Mouse (Mus musculus): ENCODE data around the gene Lce1m. TPM values are rescaled to one million over a fixed set of nuclear protein-coding genes. Genes with fewer than 3 reads are reported as not detected.
A peak's percentile ranks its signal among the peaks of the same experiment; 100 is the strongest.
"Not testable (repeated sequence)": the region's sequence is repeated elsewhere in the genome, so short reads cannot be mapped to it uniquely, and the experiment has no call there.

The Lce1m gene
- not detected in 2 replicates for total RNA-seq (2014; fragmentation: Nextera tagmentation)
- total RNA-seq (2017): 0.38 TPM in 1 of 2 replicates, not detected in the other
- polyA plus RNA-seq (2012): not detected in 2 replicates

GRCm38 (mm10) chr3:93018960-93019359 lies at the start of gene Lce1m:
Gene Lce1m (minus strand): TSS chr3:93019060.
- no peaks in the 10 kb centered on the region for H3K36me3 ChIP-seq (replicated peaks)
- DNase-seq (ENCODE audit: low spot score) (no peak), ATAC-seq (ENCODE audit: extremely low read depth, insufficient number of reproducible peaks, low FRiP score, poor library complexity, severe bottlenecking) (no peak)
- no peaks in the 10 kb centered on the region for H3K27me3 ChIP-seq (ENCODE audit: insufficient read depth, low read length)
- H3K9me3 ChIP-seq (replicated peaks): peaks cover 17% of the 10 kb centered on the region
- no peak for TF ChIP-seq CTCF (IDR thresholded peaks at IDR 0.05; ENCODE audit: low read depth, low read length)
- no peak for TF ChIP-seq GATA2 (IDR thresholded peaks at IDR 0.05; ENCODE audit: borderline replicate concordance, low read depth, low read length)
- no peak for TF ChIP-seq POLR2AphosphoS5 (IDR thresholded peaks at IDR 0.05; ENCODE audit: insufficient replicate concordance, low read depth, low read length)
- TF ChIP-seq TAL1 (conservative IDR thresholded peaks at IDR 0.05; ENCODE audit: low read depth, low read length): no peak
- TF ChIP-seq GATA1 (IDR thresholded peaks at IDR 0.05; ENCODE audit: borderline replicate concordance, low read length): no peak
- no peaks in the 10 kb centered on the region for H3K4me1 ChIP-seq (ENCODE audit: insufficient read depth, low read depth, low read length)
- H3K4me3 ChIP-seq (ENCODE audit: low read depth, low read length): no peak within 1 kb of the TSS

GRCm38 (mm10) chr3:93068523-93068922 lies 49.7 kb upstream of the Lce1m start, which contains the start of gene Gm4858:
Gene Gm4858 (plus strand): TSS chr3:93068823.
- ATAC-seq (ENCODE audit: extremely low read depth, insufficient number of reproducible peaks, low FRiP score, poor library complexity, severe bottlenecking): 0 out of 2 replicates have a peak, but pooled peaks have one; percentile 18
- not testable (repeated sequence) for DNase-seq (ENCODE audit: low spot score); H3K4me1 ChIP-seq (ENCODE audit: insufficient read depth, low read depth, low read length); H3K27me3 ChIP-seq (ENCODE audit: insufficient read depth, low read length); H3K9me3 ChIP-seq (replicated peaks); H3K4me3 ChIP-seq (ENCODE audit: low read depth, low read length); H3K36me3 ChIP-seq (replicated peaks)

- H3K36me3 ChIP-seq (replicated peaks): no peaks in the 10 kb centered on the region
- no peaks in the 10 kb centered on the region for H3K27me3 ChIP-seq (ENCODE audit: insufficient read depth, low read length)
- DNase-seq (ENCODE audit: low spot score): no peak
- TF ChIP-seq POLR2AphosphoS5 (IDR thresholded peaks at IDR 0.05; ENCODE audit: insufficient replicate concordance, low read depth, low read length) (no peak), GATA1 (IDR thresholded peaks at IDR 0.05; ENCODE audit: borderline replicate concordance, low read length) (no peak)
- ATAC-seq (ENCODE audit: extremely low read depth, insufficient number of reproducible peaks, low FRiP score, poor library complexity, severe bottlenecking): no peak; the same call in 1 of the 2 replicates
- H3K4me3 ChIP-seq (ENCODE audit: low read depth, low read length): no peak overlapping the region
- peaks cover 10% of the 10 kb centered on the region for H3K9me3 ChIP-seq (replicated peaks)
- H3K4me1 ChIP-seq (ENCODE audit: insufficient read depth, low read depth, low read length): no peaks in the 10 kb centered on the region
Measured at GRCm38 (mm10) chr3:93052826-93053474, 34.1 kb upstream of the Lce1m start.

GRCm38 (mm10) chr3:93050182-93050581 lies 31.3 kb upstream of the Lce1m start:
- no peak for DNase-seq (ENCODE audit: low spot score)
- H3K9me3 ChIP-seq (replicated peaks): peaks cover 6% of the 10 kb centered on the region
- H3K4me3 ChIP-seq (ENCODE audit: low read depth, low read length): no peak overlapping the region
- TF ChIP-seq POLR2AphosphoS5 (IDR thresholded peaks at IDR 0.05; ENCODE audit: insufficient replicate concordance, low read depth, low read length) (no peak), GATA1 (IDR thresholded peaks at IDR 0.05; ENCODE audit: borderline replicate concordance, low read length) (no peak), TAL1 (conservative IDR thresholded peaks at IDR 0.05; ENCODE audit: low read depth, low read length) (no peak), GATA2 (IDR thresholded peaks at IDR 0.05; ENCODE audit: borderline replicate concordance, low read depth, low read length) (no peak), CTCF (IDR thresholded peaks at IDR 0.05; ENCODE audit: low read depth, low read length) (no peak)
- no peaks in the 10 kb centered on the region for H3K27me3 ChIP-seq (ENCODE audit: insufficient read depth, low read length)
- no peak for ATAC-seq (ENCODE audit: extremely low read depth, insufficient number of reproducible peaks, low FRiP score, poor library complexity, severe bottlenecking)
- H3K4me1 ChIP-seq (ENCODE audit: insufficient read depth, low read depth, low read length): no peaks in the 10 kb centered on the region
- no peaks in the 10 kb centered on the region for H3K36me3 ChIP-seq (replicated peaks)

GRCm38 (mm10) chr3:93031450-93031849 lies 12.6 kb upstream of the Lce1m start:
- no peaks in the 10 kb centered on the region for H3K36me3 ChIP-seq (replicated peaks)
- H3K4me1 ChIP-seq (ENCODE audit: insufficient read depth, low read depth, low read length): no peaks in the 10 kb centered on the region
- DNase-seq (ENCODE audit: low spot score): no peak
- no peak for ATAC-seq (ENCODE audit: extremely low read depth, insufficient number of reproducible peaks, low FRiP score, poor library complexity, severe bottlenecking)
- H3K4me3 ChIP-seq (ENCODE audit: low read depth, low read length): no peak overlapping the region
- H3K27me3 ChIP-seq (ENCODE audit: insufficient read depth, low read length): no peaks in the 10 kb centered on the region
- TF ChIP-seq GATA2 (IDR thresholded peaks at IDR 0.05; ENCODE audit: borderline replicate concordance, low read depth, low read length): no peak
- no peak for TF ChIP-seq TAL1 (conservative IDR thresholded peaks at IDR 0.05; ENCODE audit: low read depth, low read length)
- no peak for TF ChIP-seq GATA1 (IDR thresholded peaks at IDR 0.05; ENCODE audit: borderline replicate concordance, low read length)
- no peak for TF ChIP-seq POLR2AphosphoS5 (IDR thresholded peaks at IDR 0.05; ENCODE audit: insufficient replicate concordance, low read depth, low read length)
- TF ChIP-seq CTCF (IDR thresholded peaks at IDR 0.05; ENCODE audit: low read depth, low read length): no peak
- H3K9me3 ChIP-seq (replicated peaks): no peaks in the 10 kb centered on the region; the same call in 1 of the 2 replicates

- ATAC-seq (ENCODE audit: extremely low read depth, insufficient number of reproducible peaks, low FRiP score, poor library complexity, severe bottlenecking) (no peak), DNase-seq (ENCODE audit: low spot score) (no peak)
- TF ChIP-seq TAL1 (conservative IDR thresholded peaks at IDR 0.05; ENCODE audit: low read depth, low read length) (no peak), GATA1 (IDR thresholded peaks at IDR 0.05; ENCODE audit: borderline replicate concordance, low read length) (no peak), POLR2AphosphoS5 (IDR thresholded peaks at IDR 0.05; ENCODE audit: insufficient replicate concordance, low read depth, low read length) (no peak), CTCF (IDR thresholded peaks at IDR 0.05; ENCODE audit: low read depth, low read length) (no peak), GATA2 (IDR thresholded peaks at IDR 0.05; ENCODE audit: borderline replicate concordance, low read depth, low read length) (no peak)
Measured at GRCm38 (mm10) chr3:93025486-93025885, 6.6 kb upstream of the Lce1m start.

More at GRCm38 (mm10) chr3:93025486-93025885, 6.6 kb upstream of the Lce1m start:
- no peak overlapping the region for H3K4me3 ChIP-seq (ENCODE audit: low read depth, low read length)
- H3K27me3 ChIP-seq (ENCODE audit: insufficient read depth, low read length): no peaks in the 10 kb centered on the region
- peaks cover 2% of the 10 kb centered on the region for H3K9me3 ChIP-seq (replicated peaks)
- H3K4me1 ChIP-seq (ENCODE audit: insufficient read depth, low read depth, low read length): no peaks in the 10 kb centered on the region
- no peaks in the 10 kb centered on the region for H3K36me3 ChIP-seq (replicated peaks)

All from G1E (cell line).